Mouse (Mus musculus) adrenal gland, postnatal 25 days (tissue): Measurements from ENCODE around the gene Wdr44. TPM values are rescaled to one million over a fixed set of nuclear protein-coding genes. Genes with fewer than 3 reads are reported as not detected.
"Not testable (repeated sequence)": the region's sequence is repeated elsewhere in the genome, so short reads cannot be mapped to it uniquely, and the experiment has no call there.

ENCODE experiments used
- DNase-seq: peaks from one replicate; pipeline ENCODE4 v3.0.0; 2021; ENCODE audit warnings: mixed read lengths
- long read RNA-seq: library from polyadenylated mRNA; stranded (forward); transcript quantifications from one replicate; pipeline ENCODE4 v2.0.0, GENCODE M21; 2021
- total RNA-seq: library from RNA; stranded (reverse); gene quantifications from 2 replicates; pipeline ENCODE4 v1.2.3, GENCODE M21; 2021

Wdr44 gene
- 16.2 and 18.1 TPM in 2 replicates for total RNA-seq
- long read RNA-seq, full-length matches to known transcripts = 4 of 7 reads
- long read RNA-seq, partial matches to known transcripts = 2 of 7 reads
- long read RNA-seq, other reads (novel, unspliced or antisense) = 1 of 7 reads

DNA sequence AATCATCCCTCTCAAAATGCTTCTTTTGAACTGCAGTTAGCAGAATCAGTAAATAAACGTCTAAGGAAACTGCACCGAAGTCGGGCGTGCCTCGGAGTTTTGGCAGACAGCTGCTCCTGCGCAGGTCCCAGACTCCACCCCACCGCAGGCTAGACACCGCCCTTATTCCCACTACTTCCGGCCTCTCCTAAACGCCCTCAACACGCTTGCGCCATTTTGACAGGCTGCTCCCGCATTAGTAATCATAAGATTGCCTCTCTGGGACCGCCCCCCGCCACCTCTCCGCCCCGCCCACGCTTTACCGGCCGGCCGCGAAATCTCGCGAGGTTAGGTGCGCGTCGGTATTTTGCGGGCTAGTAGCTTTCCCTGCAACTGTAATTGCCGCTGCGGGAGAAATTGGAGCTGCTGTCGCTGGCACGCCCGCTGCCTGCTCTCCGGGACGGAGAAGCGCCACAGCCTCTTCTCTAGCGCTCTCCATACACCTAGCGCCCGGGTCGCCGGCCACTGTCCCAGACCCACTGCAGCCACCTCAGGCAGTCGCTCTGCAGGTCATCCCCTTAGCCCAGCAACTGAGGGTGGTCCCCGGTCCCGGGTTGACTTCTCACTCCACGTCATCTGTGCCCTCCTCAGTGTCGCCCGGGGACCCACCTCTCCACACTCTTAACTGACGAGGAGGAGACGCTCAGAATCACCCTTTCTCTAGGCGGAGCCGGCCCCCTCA is at the start of gene Wdr44:
Gene Wdr44 (plus strand): TSS at position 330 of the 721 bp plus-strand sequence.
- DNase-seq = peak; percentile 91

DNA sequence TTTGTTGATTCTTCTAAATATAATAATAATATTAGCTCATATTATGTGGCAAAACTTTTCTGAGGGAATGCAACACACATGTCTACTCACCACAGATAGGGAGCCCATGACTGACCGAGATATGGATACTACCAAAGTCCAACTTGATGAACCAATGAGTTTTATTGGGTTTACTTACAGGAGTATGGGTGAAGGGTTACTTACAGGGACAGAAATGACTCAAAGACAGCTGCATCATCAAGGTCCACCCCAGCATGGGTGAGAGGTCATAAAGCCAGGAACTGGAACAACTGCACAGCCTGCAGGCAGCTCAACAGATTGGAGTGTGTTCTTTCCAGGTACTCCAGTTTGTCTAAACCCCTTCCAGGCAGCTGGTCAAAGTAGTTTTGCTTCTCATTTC is 44.5 kb upstream of the Wdr44 start:
- DNase-seq = no peak

DNA sequence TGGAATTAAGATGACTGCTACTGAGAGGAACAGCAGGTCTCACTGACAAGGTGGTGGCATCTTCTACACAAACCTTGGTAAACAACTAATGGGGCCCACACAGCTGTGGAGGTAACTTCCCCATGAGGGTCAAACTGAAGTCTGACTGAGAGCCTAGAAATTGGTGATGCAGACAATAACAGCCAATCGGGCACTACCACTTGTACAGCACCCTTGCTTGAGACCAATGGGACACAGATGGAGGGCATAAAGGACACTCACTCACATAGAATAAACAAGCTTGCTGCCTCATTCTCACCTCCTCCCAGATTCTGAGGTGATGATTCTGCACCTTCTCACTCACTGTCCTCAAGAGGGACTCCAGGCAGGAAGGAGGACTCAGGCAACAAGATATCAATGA is 30.6 kb upstream of the Wdr44 start:
- no peak for DNase-seq

DNA sequence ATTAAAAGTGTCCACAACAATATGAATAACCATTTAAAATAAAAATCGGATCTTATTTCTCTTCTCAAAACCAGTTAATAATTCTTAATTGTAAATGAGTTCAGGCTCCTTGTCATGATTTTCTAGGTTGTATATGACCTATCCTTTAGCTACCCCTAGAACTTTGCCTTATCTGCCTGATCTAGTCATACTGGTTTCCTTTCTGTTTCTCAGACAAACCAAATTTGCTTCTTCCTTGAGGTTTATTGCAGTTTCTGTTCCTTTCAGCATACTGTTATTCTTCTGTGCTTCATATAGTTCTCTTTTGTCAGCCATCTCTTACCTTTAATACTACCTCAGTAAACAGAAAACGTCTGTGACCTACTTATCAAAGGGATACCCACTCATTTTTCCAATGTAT is 19.7 kb upstream of the Wdr44 start:
- DNase-seq = no peak

DNA sequence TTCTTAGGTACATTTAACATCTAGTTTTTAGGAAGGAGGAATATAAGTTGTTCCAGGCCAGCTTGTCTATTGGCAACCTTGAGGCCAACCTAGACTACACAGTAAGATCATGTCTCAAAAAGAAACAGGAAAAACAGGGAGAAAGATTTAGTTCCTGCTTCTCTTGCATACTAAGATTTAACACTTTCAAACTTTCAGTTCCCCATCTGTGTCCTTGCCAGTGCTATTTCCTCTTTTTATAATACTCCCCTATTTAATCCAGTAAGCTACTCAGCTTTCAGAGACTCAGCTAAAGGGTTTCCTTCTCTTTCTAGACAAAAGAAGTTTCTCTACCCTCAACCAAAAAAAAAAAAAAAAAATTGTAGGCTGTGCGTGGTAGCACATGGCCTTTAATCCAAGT is 17.4 kb upstream of the Wdr44 start:
- no peak for DNase-seq

DNA sequence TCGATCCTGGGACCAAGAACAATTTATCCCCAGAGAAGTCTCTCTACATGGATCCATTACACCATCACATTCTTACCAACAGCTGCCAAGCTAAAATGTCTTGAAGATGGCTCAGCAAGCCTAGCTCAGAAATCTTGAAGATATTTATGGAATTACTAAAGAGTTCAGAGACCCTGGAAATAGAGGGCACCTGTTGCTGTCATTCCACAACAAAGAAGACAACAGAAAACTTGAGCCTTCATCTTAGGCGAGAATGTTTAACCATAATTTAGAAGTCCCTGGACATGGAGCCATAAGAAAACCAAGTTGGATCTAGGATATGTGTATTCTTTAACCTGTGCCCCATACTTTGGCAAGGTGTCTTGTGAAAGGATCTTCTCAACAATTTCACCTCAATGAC is 16.3 kb upstream of the Wdr44 start:
- DNase-seq = no peak

DNA sequence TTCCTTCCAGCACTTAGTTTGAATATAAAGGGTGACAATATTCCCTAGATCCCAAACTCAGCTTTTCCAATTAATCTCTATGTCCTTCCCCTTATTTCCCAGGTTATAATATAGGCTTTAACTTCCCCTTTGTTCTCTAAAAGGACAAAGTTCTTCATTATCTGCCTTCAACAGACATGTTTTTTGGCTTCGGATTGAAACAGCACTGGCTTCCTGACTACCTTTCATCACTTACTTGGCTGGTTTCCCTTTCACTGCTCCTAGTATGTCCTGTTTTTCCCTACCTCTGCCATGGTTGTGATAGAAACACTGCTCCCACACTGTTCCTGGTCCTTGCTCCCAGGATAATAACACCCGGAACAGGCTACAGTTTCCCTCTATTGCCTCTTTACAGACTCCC is 15.3 kb upstream of the Wdr44 start:
- DNase-seq = no peak

DNA sequence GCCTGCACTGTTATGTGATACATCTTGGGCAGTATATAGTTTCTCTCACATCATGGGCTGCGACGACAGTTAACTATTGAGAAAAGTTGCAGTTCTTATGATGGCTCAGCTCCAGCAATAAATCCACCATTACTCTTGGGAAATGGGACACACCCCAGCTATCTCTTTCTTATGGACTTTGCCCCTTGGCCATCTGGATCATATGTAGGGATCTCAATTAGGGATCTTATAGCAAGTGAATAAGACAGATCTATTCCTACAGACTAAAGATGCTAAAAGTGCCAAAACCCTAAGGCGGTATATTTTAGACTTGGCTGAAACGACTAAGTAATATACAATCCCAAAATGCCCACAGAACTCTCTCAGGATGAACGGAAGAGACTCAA is 522 bp upstream of the Wdr44 start:
- no peak for DNase-seq

DNA sequence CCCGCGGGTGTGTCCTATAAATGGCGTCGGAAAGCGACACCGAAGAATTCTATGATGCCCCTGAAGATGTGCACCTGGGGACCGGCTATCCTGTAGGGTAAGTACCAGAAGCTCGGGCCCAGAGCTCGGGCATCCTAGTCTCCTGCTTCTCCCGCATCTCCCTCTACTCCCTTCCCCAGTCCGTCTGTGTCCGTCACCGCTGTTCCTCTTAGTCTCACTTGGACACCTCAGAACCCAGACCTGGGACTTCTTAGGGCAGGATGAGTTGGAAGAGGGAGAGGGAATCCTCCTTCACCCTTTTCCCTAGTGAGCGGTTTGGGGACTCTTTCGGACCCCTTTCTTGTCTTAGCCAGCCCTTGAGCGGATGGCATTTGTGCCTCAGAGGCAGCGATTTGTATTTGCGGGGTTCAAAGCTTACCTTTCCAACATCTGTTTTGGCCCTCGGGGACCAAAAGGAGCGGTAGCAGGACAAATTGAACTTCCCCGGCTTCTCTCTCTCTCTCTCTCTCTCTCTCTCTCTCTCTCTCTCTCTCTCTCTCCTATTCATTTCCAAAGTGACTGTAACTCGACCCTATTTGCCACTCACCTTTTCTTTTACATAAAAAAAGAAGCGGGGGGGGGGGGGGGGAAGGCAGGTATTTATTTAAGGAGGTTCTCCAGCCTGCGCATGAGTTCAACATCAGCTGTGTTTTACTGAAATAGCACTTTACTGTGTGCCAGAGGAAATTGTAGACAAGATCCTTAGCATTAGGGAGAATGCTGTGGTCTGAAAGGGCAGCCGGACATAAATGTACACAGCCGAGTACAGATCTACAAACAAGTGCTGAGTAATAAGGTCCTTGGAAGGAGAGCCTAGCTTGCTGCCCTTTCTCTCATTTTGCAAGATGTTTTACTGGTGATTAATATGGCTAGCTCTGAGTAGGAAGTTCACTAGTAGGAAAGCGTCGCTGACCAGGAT is 871 bp downstream of the Wdr44 start:
- no peak for DNase-seq

DNA sequence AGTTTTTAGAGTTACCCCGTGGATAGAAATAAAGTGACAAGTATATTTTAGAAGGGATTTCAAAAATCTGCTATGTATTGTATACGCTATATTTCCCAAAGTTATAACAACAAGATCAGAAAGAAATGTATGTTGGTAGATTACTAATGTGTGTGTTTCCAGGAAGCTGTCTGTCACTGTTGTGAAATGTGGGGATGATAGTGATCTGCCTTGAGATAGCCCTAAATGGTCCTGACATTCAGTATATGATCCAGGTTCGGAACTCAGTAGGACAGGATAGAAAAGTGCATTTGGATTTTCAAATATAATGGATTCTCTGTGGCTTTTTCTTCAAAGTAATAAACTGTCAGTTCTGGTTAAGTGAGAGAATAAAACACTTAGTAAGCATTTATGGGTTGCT is 1.7 kb downstream of the Wdr44 start:
- no peak for DNase-seq

DNA sequence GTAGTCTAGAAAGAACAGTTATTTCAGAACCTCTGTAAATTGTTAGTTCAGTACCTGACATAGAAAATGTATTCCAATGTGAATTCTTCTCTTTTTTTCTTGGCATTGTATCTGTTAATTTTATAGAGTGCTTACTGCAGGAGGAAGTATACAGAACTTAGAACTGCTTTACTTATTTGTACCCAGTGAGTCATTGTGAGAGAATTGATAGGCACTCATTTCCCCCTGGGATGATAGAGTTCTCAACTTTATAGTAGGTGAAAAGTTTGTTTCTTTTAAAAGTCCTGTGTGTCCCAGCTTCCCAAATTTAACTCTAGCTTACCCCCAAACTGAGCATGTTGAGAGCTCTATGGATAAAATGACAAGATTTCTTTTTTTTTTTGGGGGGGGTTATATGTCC is 2.3 kb downstream of the Wdr44 start:
- DNase-seq = no peak

DNA sequence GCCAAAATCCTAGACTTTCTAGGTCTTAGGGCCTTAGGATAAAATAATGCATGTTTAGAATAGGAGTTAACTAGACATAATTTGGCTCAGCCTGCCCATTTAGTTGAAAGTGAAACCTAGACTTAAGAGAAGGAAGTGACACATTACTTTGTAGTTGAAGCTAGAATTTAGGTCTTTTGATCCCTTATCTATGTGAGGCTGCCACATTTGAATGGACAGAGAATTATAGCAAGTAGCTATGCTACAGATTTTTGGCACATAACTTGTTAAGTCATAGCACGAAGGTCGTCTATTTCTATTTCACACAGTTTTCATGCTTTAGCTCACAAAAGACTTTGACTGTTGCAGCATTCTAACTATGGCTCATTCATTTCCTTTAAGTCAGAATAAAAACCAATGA is 4.5 kb downstream of the Wdr44 start:
- no peak for DNase-seq

DNA sequence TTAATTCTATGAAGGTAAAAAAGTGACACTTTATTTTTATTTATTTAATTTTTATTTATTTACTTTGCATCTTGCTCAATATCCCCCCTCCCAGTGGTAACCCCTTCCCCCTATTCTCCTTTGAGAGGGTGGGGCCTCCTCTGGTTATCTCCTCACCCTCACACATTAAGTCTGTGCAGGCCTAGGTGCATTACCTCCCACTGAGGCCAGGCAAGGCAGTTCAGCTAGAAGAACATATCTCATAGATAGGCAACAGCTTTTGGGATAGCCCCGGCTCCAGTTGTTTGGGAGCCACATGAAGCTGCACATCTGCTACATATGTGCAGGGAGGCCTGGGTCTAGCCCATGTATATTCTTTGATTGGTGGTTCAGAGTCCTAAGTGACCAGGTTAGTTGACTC is 6.2 kb downstream of the Wdr44 start:
- DNase-seq = no peak

DNA sequence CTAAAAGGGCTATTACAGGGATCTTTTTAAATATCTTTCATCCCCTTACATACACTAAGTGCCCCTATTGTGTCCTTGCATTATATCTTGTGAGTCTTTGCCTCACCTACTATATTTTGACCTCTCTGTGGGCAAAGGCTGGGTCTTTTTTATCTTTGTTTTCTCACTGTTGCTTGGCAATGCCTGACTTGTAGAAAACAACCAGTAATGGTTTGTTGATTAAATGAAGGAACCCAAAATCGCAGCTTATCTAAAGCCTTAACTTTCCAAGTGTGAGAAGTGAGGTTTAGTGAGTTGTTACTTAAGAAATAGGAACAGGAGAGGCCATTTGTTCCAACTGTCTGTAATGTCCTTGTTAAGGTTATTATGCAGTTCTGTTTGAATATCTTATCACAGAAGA is 24.4 kb downstream of the Wdr44 start:
- no peak for DNase-seq

DNA sequence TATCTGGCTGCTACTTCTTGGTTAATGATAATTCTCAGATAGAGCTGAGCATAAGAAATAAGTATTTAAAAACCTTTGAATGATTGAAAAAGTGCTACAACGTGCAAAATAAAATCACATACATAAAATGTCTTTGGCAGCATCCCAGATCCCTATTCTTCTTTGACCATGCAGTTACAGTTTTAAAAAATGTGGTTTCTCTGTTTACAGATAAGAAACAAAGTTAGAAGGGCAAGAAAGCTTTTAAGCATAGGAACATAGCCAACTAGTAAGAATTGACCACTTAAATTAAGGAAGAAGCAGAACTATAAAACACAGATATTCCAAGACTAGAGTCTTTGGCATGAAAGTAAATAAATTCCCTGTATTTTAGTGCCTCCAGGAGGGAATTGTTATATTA is 34.6 kb downstream of the Wdr44 start:
- no peak for DNase-seq

DNA sequence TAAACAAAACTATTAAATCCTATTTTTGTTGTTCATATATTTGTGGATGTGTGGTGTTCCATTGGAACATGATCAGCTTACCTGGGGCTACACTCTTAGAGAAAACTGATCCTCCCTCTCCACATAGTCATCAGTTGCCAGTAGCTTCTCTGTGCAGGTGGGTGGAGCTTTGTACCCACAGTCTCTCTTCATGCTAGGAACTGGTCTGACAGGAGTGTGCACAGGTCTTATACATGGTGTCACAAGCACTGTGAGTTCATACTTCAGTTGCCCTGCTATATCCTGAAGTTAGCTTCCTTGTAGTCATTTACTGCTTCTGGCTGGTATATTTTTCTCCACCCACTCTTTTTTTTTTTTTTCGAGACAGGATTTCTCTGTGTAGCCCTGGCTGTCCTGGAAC is 61.8 kb downstream of the Wdr44 start:
- no peak for DNase-seq

DNA sequence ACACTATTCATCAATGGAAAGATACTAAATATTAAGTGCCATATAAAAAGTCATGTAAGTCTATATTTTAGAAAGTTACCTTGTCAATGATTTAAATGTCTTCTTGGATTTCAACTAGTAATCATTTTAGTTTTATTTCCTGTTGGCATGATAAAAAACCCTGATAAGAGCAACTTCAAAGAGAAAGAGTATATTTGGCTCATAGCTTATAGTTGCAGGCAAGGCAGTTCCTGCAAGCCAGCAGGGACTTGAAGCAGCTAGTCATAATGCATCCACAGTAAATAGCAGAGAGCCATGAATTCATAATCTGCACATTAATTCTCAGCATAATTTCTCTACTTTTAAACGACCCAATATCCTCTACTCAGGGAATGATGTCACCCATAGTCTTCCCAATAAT is 75.0 kb downstream of the Wdr44 start:
- no peak for DNase-seq

DNA sequence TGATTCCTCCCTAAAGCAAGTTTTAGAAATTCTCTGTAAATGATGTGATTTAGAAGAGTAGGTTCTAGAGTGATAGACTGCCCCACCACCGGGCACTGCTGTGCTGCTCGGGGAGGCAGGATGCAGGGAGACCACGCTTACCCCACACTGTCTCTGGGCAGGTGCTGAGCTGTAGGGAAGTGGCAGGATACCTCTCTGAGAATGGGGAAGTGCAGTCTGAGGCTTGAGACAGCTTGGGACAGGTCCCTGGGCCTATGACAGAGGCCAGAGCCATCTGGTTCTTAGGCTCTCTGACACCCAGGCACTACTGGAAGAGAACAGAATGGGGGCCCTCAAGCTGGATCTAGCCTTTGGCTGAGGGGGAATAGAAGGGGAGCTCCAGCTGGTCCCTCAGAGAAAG is 114.3 kb downstream of the Wdr44 start:
- DNase-seq = no peak

DNA sequence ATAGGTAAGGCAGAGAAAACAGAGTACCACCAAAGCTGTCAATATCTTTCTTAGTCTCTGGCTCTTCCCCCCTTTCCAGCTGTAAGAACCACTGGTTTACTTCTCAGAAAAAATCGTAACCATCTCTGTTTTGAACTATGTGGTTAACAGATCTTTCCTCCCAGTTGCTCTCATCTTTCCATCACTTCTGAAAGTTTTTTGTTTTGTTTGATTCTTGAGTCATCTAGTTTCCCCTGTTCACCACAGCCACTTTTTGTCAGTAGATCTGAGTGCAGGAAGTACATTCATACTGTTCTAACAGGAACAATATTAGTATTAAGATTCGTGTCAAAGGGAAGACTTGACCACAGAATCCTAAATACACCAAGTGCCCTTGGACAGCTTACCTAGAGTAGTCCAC is 117.5 kb downstream of the Wdr44 start:
- no peak for DNase-seq

DNA sequence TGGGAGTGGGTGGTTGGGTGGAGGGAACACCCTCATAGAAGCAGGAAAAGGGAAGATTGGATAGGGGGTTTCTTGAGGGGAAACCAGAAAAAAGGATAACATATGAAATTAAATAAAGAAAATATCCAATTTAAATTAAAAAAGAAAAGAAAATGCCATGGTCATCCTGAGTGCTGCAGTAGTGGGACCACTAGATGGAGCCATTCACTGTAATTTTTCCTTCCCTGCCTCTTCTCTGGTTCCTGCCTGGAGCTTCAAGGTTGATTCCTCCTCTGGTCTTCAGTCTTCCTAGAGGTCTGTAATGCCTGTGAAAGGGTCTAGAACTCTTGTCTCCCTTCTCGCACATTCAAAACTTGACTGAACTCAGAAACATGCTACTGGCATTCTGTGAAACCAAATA is 120.4 kb downstream of the Wdr44 start:
- not testable (repeated sequence) for DNase-seq

DNA sequence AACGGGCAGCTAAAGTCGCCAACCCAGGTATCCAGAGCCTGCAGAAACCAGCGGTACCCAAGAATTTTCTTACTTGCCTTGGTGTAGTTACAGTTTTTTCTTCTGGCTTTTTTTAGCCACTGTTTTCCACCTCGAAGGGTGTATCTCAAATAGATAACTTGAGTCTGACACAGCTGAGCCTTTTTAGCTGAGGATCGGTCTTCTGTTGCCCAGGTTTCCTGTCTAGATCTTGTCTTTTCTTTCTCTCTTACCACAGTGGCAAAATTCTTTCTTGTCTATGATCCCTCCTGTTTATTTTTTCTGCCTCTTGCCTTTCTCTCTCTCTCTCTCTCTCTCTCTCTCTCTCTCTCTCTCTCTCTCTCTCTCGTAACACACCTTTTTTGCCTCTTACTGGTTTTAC is 130.0 kb downstream of the Wdr44 start:
- DNase-seq = not testable (repeated sequence)

DNA sequence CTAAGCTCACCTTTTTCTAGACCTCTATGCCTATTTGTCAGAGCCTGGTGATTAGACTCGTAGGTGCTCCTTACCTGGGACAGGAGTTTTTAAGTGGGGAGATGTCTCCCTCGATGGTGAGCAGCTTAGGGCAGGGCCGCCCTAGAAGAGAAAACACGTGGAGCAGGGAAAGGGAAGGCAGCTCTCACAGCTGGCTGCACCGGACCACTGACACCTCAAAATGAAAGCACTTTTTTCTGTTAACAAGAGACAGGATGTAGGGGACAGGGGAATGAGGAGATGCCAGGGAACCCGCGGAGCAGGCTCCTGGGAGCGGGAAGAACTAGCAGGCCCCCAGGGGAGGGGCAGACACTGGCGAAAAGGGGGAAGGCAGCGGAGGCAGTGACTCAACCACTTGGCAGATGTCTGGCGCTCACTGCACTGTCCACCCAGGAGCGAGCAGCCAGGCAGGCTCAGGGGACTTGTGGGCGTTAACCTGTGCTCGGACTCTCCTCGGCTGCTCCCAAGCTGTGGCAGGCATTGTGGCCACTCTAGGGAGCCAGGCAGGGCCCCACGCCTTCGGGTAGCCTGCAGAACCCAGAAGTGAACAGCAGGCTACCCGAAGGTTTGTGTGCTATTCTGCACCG is 130.7 kb downstream of the Wdr44 start:
- peak; percentile 16 for DNase-seq

DNA sequence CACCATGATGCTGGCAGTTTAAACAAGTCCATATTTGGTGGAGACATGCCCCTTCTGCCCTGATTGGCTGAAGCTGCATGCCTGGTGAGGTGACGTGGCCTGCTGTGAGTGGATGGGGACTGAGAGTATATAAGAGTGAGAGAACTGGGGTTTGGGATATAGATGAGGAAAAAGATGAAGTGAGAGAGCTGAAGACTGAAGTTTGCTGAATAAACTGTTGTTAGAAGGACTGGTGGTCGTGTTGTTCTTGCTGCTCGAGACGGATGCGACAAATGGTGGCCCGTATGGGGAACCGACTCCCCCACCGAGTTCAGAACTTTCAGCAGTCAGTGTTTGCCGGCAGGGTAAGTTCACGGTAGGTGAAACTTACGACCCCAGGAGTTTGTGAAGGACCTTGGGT is 140.9 kb downstream of the Wdr44 start:
- not testable (repeated sequence) for DNase-seq
